Mouse (Mus musculus) adrenal gland, adult 10 weeks (tissue): ENCODE results near the gene Zfp354c. TPM values are rescaled to one million over a fixed set of nuclear protein-coding genes. Genes with fewer than 3 reads are reported as not detected.

Experiments
- polyA plus RNA-seq: library from polyadenylated mRNA; stranded (reverse); fragments of 350-450 nt; fragmentation: Illumina TruSeq; extraction: RNeasy Lipid Tissue Mini Kit (QIAGEN cat#74804); gene quantifications from one replicate; pipeline ENCODE4 v1.2.3, GENCODE M21; 2014; ENCODE audit warnings: low read depth, low replicate concordance

Zfp354c gene
- polyA plus RNA-seq = 11.5 TPM

GRCm38 (mm10) chr11:50827010-50827953, at the start of gene Zfp354c:
Zfp354c (minus strand) TSS chr11:50827724.

DNA sequence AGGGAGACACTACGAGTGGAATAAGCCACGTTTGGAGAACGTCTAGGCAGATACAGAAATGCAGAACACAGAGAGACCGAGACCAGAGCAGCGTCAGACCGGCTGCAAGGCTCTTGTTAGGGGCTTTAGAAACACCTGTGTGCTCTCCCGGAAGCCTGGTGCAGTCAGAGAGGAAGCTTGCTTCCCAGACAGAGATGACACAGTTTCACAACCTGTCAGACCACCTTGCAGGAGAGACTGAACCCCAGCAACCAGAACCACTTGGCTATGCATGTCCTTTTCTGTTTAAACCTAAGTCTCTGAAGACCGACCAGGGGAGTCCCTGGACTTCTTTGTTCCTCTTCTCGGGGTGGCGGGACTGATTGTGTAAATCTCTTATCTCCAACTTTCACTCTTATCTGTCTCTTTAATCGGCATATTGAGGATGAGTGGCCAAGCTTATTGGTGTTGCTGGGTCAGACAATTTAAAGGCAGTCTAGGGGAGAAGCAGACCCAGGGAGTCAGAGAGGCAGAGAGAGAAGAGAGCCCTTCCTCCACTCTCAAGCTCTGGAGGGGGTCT, 22.7 kb upstream of the Zfp354c start, which contains the start of gene Grm6:
Grm6 (plus strand) TSS at position 509 of the 559 bp plus-strand sequence.

GRCm38 (mm10) chr11:50841023-50841735, 13.7 kb upstream of the Zfp354c start, which contains the start of gene Zfp879:
Zfp879 (minus strand) TSS chr11:50841552.

Other genes with a start within 250 kb of the Zfp354c start
- 1.7 TPM for gene Adamts2, start 225.6 kb downstream of the Zfp354c start, polyA plus RNA-seq
- gene Zfp879, start 13.8 kb upstream of the Zfp354c start, polyA plus RNA-seq = 0.76 TPM
- gene Grm6, start 23.0 kb upstream of the Zfp354c start, polyA plus RNA-seq = not detected
- 5.1 TPM for gene Zfp454, start 59.9 kb upstream of the Zfp354c start, polyA plus RNA-seq
- 27.2 TPM for gene Zfp2, start 88.4 kb upstream of the Zfp354c start, polyA plus RNA-seq
- gene Zfp354b, start 103.9 kb upstream of the Zfp354c start, polyA plus RNA-seq = 7.4 TPM
- not detected for gene 4933414I15Rik, start 116.0 kb upstream of the Zfp354c start, polyA plus RNA-seq
- gene Prop1, start 126.0 kb upstream of the Zfp354c start, polyA plus RNA-seq = not detected
- not detected for gene Olfr1378, start 138.8 kb upstream of the Zfp354c start, polyA plus RNA-seq
- not detected for gene Olfr1377, start 154.2 kb upstream of the Zfp354c start, polyA plus RNA-seq
- gene Olfr51, start 175.9 kb upstream of the Zfp354c start, polyA plus RNA-seq = not detected
- 0.87 TPM for gene Olfr54, start 186.5 kb upstream of the Zfp354c start, polyA plus RNA-seq
- not detected for gene Olfr1375, start 220.4 kb upstream of the Zfp354c start, polyA plus RNA-seq
- 20.1 TPM for gene Zfp354a, start 231.5 kb upstream of the Zfp354c start, polyA plus RNA-seq